Mouse (Mus musculus) neural tube, embryonic 15.5 days (tissue): Measurements from ENCODE around the gene Ttc7b. TPM values are rescaled to one million over a fixed set of nuclear protein-coding genes. Genes with fewer than 3 reads are reported as not detected.

Experiments
- ATAC-seq: fragments of 200-750 bp; cut with Nextera tagmentation; 2 replicates; pipeline ENCODE4 v1.8.0; 2017; ENCODE audit warnings: mild to moderate bottlenecking, moderate TSS enrichment, moderate library complexity; ENCODE audit not compliant: low FRiP score
- H3K27ac ChIP-seq: fragments of 300-500 bp; sonication (generic); replicated peaks from 2 replicates; pipeline ENCODE4 v1.5.1; 2015; ENCODE audit warnings: mild to moderate bottlenecking, inconsistent platforms
- H3K27me3 ChIP-seq: fragments of 300-500 bp; sonication (generic); replicated peaks from 2 replicates; pipeline ENCODE4 v1.6.1; 2015; ENCODE audit warnings: inconsistent platforms
- H3K36me3 ChIP-seq: fragments of 300-500 bp; sonication (generic); 2 replicates; pipeline ENCODE4 v1.6.1; 2015; ENCODE audit warnings: inconsistent platforms
- H3K4me1 ChIP-seq: fragments of 300-500 bp; sonication (generic); 2 replicates; pipeline ENCODE4 v1.6.1; 2015; ENCODE audit warnings: inconsistent platforms
- H3K4me2 ChIP-seq: fragments of 300-500 bp; sonication (generic); 2 replicates; pipeline ENCODE4 v1.6.1; 2015; ENCODE audit warnings: inconsistent platforms, mild to moderate bottlenecking, moderate library complexity
- H3K4me3 ChIP-seq: fragments of 300-500 bp; sonication (generic); replicated peaks from 2 replicates; pipeline ENCODE4 v1.5.1; 2015; ENCODE audit warnings: mild to moderate bottlenecking, inconsistent platforms
- H3K9ac ChIP-seq: fragments of 300-500 bp; sonication (generic); replicated peaks from 2 replicates; pipeline ENCODE4 v1.6.1; 2015; ENCODE audit warnings: mild to moderate bottlenecking, inconsistent platforms
- H3K9me3 ChIP-seq: fragments of 300-500 bp; sonication (generic); replicated peaks from 2 replicates; pipeline ENCODE4 v1.6.1; 2016; ENCODE audit warnings: inconsistent platforms
- WGBS: fragments of 180-500 bp; shearing (Covaris S2); methylation state at CpG from one replicate; pipeline ENCODE4 v1.1.7; 2015; ENCODE audit warnings: mixed read lengths; 5-methylcytosine and 5-hydroxymethylcytosine counted together
- polyA plus RNA-seq: library from polyadenylated mRNA; unstranded; fragments of >200 nt; fragmentation: Nextera tagmentation; extraction: Ambion mirVana; gene quantifications from 2 replicates; pipeline ENCODE4 v1.2.1, GENCODE M21; 2015

Gene Ttc7b
- polyA plus RNA-seq, 1 experiment from 2014 or later: 10.2 TPM

- no peak overlapping the region for H3K4me3 ChIP-seq
- peaks cover 20% of the 10 kb centered on the region for H3K36me3 ChIP-seq
- ATAC-seq: no peak
- H3K27me3 ChIP-seq: no peaks in the 10 kb centered on the region
- no peak overlapping the region for H3K4me2 ChIP-seq
- no peak overlapping the region for H3K27ac ChIP-seq
- no peak overlapping the region for H3K9ac ChIP-seq
- no peaks in the 10 kb centered on the region for H3K4me1 ChIP-seq
- WGBS: 71% methylated on average over 6 of the region's 6 CpGs
- H3K9me3 ChIP-seq: no peaks in the 10 kb centered on the region
Observed at GRCm38 (mm10) chr12:100486232-100486631, 34.4 kb downstream of the Ttc7b start.

- H3K4me1 ChIP-seq: no peaks in the 10 kb centered on the region
- no peak overlapping the region for H3K27ac ChIP-seq
- no peaks in the 10 kb centered on the region for H3K9me3 ChIP-seq
- H3K36me3 ChIP-seq: peaks cover 9% of the 10 kb centered on the region; the same call in 1 of the 2 replicates
- 96% methylated on average over 1 of the region's 1 CpGs for WGBS
- ATAC-seq: no peak
- H3K4me2 ChIP-seq: no peak overlapping the region
- no peaks in the 10 kb centered on the region for H3K27me3 ChIP-seq
- no peak overlapping the region for H3K9ac ChIP-seq
- H3K4me3 ChIP-seq: no peak overlapping the region
Observed at GRCm38 (mm10) chr12:100483054-100483453, 37.6 kb downstream of the Ttc7b start.

DNA sequence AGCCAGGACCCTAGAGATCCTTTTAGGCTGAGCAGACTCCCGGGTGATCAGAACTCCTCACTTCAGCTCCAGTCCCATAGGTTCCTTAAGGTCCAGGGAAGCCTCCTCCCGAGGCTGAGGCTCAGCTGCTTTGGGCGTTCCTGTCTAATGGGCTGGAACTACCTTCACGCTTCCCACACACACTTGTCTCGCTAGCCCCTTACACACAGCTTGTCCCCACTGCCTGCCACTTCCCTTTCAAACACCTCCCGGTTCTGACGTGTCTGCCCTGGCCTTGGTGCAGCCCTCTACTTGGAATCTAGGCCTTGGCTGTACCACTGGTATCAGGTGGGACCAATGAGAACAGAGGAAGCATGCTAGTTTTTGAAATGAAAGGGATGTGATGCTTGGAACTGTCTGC lies 38.4 kb downstream of the Ttc7b start:
- Histone ChIP-seq H3K4me1 (no peaks in the 10 kb centered on the region), H3K4me3 (no peak overlapping the region), H3K9me3 (no peaks in the 10 kb centered on the region), H3K4me2 (no peak overlapping the region), H3K9ac (no peak overlapping the region), H3K27me3 (no peaks in the 10 kb centered on the region), H3K27ac (no peak overlapping the region), H3K36me3 (peaks cover 9% of the 10 kb centered on the region; the same call in 1 of the 2 replicates)
- 72% methylated on average over 7 of the region's 7 CpGs for WGBS
- ATAC-seq: no peak

DNA sequence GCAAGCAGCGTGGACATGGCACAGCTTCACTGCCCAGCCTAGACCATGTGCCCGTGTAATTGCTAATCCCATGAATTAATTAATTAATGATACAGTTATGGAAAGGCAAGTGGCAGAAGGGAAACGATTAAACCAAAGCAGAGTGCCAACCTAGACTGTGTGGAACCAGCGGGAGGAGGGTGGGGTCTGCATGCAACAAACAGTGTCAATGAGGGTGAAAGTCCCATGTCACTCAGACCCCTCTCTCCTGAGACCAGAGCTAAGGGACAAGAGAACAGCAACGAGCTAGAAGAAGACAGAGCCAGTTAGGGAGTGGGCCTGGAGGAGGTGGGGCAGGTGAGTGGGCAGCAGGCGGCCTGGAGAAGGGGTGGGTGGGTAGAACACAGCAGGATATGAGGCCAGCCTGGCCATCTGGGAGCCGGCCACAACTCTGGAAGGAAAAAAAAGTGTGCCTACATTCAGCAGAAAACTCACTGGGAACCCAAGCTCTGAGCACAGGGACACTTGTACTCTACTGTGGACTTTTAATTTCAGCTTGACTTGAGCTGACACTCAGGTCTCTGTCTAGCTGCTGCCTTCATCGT lies 39.1 kb downstream of the Ttc7b start:
- H3K4me2 ChIP-seq: no peak overlapping the region
- H3K27ac ChIP-seq: no peak overlapping the region
- H3K9ac ChIP-seq: no peak overlapping the region
- ATAC-seq: no peak
- H3K4me1 ChIP-seq: no peaks in the 10 kb centered on the region
- H3K36me3 ChIP-seq: peaks cover 6% of the 10 kb centered on the region; the same call in 1 of the 2 replicates
- H3K27me3 ChIP-seq: no peaks in the 10 kb centered on the region
- WGBS: 78% methylated on average over 8 of the region's 8 CpGs
- no peak overlapping the region for H3K4me3 ChIP-seq
- H3K9me3 ChIP-seq: no peaks in the 10 kb centered on the region

DNA sequence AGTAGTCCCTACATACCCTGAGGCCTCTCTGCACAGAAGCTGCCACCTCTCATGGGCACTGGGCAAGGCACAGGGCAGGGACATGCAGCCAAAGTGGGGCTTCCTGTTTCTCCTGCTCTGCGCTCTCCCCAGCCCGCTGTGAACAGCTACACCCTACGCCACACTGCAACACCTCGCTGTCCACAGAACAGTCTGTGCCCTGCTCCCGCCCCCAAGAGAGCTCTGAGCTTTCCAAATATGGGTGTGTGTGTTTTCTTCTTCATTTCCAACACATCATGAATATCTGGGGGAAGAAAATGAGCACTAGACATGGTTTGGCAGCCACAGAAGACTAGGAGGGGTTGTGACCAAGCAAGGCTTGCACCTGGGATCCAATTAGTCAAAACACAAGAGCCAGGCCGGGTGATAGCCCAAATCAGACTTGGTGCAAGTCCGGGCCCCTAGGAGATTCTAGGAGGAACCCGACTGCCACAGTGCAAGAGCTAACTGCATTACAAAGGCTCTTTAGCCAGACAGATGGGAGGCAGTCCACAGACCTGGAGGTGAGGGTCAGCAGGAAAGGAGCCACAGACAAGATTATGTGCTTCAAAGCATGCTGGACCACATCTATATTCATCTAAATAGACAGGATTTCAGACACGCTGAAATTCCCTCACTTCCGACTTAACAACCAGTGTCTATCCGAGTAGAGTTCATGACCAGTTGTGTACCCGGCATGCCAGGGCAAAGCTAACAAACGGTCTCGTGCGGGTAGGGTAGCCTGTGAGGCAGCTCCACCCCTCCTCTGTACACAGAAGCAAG lies 39.8 kb downstream of the Ttc7b start:
- no peak overlapping the region for H3K27ac ChIP-seq
- no peak overlapping the region for H3K9ac ChIP-seq
- no peaks in the 10 kb centered on the region for H3K4me1 ChIP-seq
- 90% methylated on average over 15 of the region's 15 CpGs for WGBS
- ATAC-seq: peak; percentile 26; the same call in 1 of the 2 replicates
- no peaks in the 10 kb centered on the region for H3K27me3 ChIP-seq
- peaks cover 6% of the 10 kb centered on the region; the same call in 1 of the 2 replicates for H3K36me3 ChIP-seq
- H3K4me3 ChIP-seq: no peak overlapping the region
- no peaks in the 10 kb centered on the region for H3K9me3 ChIP-seq
- no peak overlapping the region for H3K4me2 ChIP-seq

DNA sequence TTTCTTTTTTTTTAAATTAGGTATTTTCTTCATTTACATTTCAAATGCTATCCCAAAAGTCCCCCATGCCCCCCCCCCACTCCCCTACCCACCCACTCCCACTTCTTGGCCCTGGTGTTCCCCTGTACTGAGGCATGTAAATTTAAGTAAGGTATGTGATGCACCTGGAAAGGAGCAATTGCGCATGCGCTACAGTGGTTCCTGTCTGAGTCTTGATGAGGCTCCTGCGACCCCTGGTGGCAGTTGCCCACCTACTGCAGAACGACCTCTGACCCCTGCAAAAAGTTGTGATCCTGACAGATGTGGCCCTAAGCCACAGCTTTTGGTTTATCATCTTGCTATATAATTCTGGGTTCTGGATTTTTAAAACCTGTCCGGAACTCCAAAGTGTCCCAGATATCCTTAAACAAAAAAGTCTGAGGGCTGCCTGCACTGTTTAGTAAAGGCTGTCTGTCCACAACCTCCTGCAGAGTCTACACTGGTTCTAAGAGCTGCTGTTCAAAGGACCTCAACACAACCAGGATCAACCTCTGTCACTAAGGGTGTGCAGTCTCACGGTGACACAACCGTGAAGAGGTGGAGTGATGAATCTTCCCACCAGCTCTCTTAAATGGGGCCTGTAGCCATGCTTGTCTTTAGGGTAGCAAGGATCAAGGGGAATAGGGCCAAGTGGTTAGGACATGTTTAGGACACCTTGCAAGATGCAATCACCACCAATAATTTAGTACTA lies 40.6 kb downstream of the Ttc7b start:
- WGBS: 28% methylated on average over 7 of the region's 7 CpGs
- Histone ChIP-seq H3K36me3 (peaks cover 4% of the 10 kb centered on the region; the same call in 1 of the 2 replicates), H3K27ac (no peak overlapping the region), H3K4me1 (no peaks in the 10 kb centered on the region), H3K4me3 (no peak overlapping the region), H3K9ac (no peak overlapping the region), H3K4me2 (no peak overlapping the region), H3K9me3 (no peaks in the 10 kb centered on the region), H3K27me3 (no peaks in the 10 kb centered on the region)
- ATAC-seq: peak; percentile 53; the same call in 1 of the 2 replicates

DNA sequence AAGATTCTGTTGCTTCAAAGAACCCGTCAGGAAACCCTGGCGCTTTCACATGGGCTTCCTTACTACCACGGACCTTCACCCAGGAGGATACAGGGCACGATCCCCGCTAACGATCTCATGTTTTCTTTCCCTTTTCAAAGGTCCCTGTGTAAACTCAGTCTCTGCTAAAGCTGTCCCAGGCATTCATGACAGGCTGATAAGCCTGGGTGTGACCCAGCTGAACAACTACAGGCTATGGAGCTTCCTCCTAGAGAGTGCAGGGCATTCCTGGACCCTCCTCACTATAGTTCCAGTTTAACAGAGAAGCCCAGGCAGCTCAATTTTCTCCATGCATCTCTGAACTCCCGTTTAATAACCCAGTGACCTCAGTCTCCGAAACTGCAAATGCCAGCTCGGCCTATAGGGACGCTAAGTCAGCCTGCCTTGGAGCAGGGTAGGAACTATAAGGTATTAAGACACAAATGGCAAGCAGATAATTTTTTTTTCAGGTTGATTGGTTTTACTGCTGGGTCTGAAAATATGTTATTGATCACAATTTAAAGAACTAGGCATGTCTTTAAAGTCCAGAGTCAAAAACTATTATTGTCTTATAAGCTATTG lies 41.3 kb downstream of the Ttc7b start:
- no peaks in the 10 kb centered on the region for H3K4me1 ChIP-seq
- H3K4me2 ChIP-seq: no peak overlapping the region
- no peak for ATAC-seq
- H3K36me3 ChIP-seq: peaks cover 4% of the 10 kb centered on the region; the same call in 1 of the 2 replicates
- WGBS: 83% methylated on average over 10 of the region's 10 CpGs
- no peak overlapping the region for H3K9ac ChIP-seq
- no peaks in the 10 kb centered on the region for H3K27me3 ChIP-seq
- H3K4me3 ChIP-seq: no peak overlapping the region
- H3K27ac ChIP-seq: no peak overlapping the region; the same call in 1 of the 2 replicates
- no peaks in the 10 kb centered on the region for H3K9me3 ChIP-seq

GRCm38 (mm10) chr12:100478615-100479014 lies 42.0 kb downstream of the Ttc7b start:
- WGBS: 92% methylated on average over 6 of the region's 6 CpGs
- Histone ChIP-seq H3K9ac (no peak overlapping the region), H3K27me3 (no peaks in the 10 kb centered on the region), H3K4me2 (no peak overlapping the region), H3K4me3 (no peak overlapping the region), H3K4me1 (no peaks in the 10 kb centered on the region), H3K27ac (no peak overlapping the region), H3K36me3 (no peaks in the 10 kb centered on the region; the same call in 1 of the 2 replicates), H3K9me3 (no peaks in the 10 kb centered on the region)
- ATAC-seq: no peak

DNA sequence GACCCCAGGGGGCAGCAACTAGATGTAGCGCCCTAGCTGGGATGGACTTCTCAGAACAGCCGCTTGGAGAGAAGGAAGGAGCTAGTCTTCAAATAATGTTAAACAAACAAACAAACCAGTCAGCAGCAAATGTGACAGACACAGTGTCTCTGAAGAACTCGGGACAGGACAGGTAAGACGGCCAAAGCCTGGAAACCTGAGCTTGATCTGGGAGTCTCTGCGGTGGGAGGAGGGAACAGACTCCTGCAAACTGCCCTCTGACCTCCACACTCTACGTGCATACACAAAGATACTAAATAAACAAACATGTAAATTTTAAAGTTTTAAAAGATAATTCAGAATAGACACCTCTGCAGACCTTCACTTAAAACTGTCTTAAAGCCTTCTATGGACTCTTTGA lies 42.5 kb downstream of the Ttc7b start:
- Histone ChIP-seq H3K4me3 (no peak overlapping the region), H3K27me3 (no peaks in the 10 kb centered on the region), H3K4me1 (no peaks in the 10 kb centered on the region), H3K4me2 (no peak overlapping the region), H3K9me3 (no peaks in the 10 kb centered on the region), H3K36me3 (no peaks in the 10 kb centered on the region; the same call in 1 of the 2 replicates), H3K27ac (no peak overlapping the region), H3K9ac (no peak overlapping the region)
- 92% methylated on average over 6 of the region's 6 CpGs for WGBS
- no peak for ATAC-seq

GRCm38 (mm10) chr12:100477474-100477873 lies 43.2 kb downstream of the Ttc7b start:
- Histone ChIP-seq H3K36me3 (no peaks in the 10 kb centered on the region; the same call in 1 of the 2 replicates), H3K9me3 (no peaks in the 10 kb centered on the region), H3K27me3 (no peaks in the 10 kb centered on the region), H3K9ac (no peak overlapping the region), H3K4me2 (no peak overlapping the region), H3K4me3 (no peak overlapping the region), H3K27ac (no peak overlapping the region), H3K4me1 (no peaks in the 10 kb centered on the region)
- 95% methylated on average over 6 of the region's 6 CpGs for WGBS
- no peak for ATAC-seq

DNA sequence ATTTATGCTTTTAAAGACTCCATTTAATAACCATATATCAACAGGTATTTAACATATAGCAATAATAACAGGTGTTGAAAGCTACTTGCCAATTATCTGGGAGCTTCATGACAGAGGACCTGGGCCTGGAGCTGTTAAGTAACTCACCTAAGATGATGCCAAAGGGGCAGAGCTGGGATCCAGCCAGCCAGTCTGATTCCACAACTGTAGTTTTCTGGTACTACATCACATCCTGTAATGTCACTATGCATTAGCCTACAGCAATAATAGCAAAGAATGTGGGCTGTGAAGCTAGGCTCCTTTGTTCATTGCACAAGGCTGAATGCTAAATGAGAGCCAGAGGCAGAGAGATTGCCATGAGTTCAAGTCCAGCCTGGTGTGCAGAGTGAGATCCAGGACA lies 44.3 kb downstream of the Ttc7b start:
- H3K4me1 ChIP-seq: no peaks in the 10 kb centered on the region
- ATAC-seq: no peak
- no peak overlapping the region for H3K27ac ChIP-seq
- H3K9ac ChIP-seq: no peak overlapping the region
- no peaks in the 10 kb centered on the region for H3K9me3 ChIP-seq
- no peaks in the 10 kb centered on the region for H3K27me3 ChIP-seq
- no peak overlapping the region for H3K4me2 ChIP-seq
- no peaks in the 10 kb centered on the region; the same call in 1 of the 2 replicates for H3K36me3 ChIP-seq
- no peak overlapping the region for H3K4me3 ChIP-seq
